Mouse (Mus musculus): ENCODE measurements around the gene Stat2.

Gene Stat2

DNA sequence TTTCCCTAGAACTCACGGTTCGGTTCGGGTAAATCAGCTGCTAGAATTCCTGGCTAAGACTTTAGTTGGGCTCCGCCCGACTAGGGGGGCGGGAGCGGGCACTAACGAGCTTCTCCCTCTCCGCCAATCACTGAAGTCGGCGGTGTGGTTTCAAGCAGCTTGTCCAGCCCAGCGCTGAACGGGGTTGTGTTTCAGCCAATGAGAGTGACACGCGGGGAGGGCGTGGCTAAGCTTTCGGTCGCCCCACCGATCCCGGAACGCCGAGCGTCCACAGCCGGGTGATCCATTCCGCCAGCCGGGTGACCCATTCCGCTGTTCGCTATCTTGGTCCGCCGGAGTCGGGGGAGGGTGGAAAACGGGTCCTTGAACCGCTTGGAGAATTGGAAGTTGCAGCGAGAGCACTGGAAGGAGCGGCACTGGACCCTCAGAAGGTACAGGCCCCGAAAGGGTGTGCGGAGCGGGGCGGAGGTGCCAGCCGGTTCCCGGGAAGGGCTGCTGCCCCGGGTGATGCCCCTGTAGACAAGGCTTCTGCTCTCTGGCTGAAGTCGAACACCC lies at the start of gene Stat2:
Gene Stat2, plus strand, starts transcription at position 273 of the 555 bp plus-strand sequence.
- peak; percentile 94 to 95 for DNase-seq (ENCODE audit: low spot score in 2 of 2)

DNA sequence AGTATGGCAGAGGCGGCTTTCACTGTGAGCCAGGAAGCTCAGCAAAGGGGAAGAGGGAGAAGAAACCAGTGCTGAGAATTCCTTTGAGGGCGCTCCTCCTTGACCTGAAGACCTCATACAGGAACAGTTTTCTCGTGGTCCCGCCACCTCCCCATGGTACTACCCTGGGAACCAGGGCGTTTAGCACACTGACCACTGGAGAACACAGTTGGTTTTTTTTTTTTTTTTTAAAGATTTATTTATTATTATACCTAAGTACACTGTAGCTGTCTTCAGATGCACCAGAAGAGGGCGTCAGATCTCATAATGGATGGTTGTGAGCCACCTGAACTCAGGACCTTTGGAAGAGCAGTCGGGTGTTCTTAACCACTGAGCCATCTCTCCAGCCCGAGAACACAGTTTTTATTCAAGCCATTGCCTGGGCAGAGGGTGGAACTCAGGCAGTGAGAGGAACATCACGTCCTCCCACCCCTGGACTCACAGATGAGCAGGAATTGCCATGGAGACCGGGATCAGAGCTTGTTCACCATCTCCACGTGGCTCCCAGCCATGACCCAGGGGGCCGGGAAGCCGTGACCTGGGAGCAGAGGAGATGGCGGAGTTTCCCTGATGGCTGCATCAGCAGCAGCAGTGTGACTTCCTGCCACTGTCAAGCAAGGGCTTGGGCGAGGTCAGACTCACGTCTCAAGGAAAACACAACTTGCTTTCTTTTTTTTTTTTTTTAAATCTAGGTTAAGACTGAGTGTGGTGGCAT lies 48.6 kb upstream of the Stat2 start:
- no peak for DNase-seq (ENCODE audit: low spot score in 2 of 2)

GRCm38 (mm10) chr10:128225064-128225463 lies 45.3 kb upstream of the Stat2 start:
- DNase-seq (ENCODE audit: low spot score in 2 of 2) = no peak

- no peak for DNase-seq (ENCODE audit: low spot score in 2 of 2)
These were observed 44.8 kb upstream of the Stat2 start, which contains the start of gene Mip for GRCm38 (mm10) chr10:128225538-128225937. Mip (plus strand) TSS chr10:128225838.

DNA sequence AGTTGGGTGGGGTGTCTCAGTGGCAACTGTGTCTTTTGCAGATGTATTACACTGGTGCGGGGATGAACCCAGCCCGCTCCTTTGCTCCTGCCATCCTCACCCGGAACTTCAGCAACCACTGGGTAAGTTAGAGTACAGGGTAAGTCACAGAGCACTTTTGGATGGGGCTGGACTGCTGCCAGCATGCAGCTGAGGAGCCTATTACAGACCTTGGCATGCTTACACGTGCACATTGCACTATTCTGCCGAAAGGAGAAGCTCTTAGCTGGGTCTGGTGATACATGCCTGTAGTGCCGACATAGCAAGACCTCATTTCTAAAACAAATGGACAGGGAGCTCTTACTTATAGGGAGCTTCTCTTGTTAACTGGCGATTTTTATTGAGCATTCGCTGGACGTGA lies 42.8 kb upstream of the Stat2 start:
- no peak for DNase-seq (ENCODE audit: low spot score in 2 of 2)

DNA sequence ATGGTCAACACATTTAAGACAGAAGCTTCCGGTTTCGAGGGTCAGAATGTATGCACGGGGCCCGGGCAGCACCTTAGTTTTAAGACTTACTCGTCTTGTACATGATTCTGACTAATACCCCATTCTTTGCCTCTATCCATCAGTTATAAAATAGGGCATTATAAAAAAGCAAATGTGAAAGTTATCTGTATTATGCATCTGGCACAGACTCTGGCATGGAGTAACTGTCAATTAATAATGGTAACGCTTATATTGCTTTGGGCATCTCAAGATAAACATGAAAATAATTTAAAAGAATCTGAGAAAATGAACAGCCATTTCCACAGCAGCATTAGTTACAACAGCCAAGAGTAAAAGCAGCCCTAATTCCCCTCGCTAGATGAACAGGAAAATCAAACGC lies 42.4 kb upstream of the Stat2 start:
- no peak for DNase-seq (ENCODE audit: low spot score in 2 of 2)

GRCm38 (mm10) chr10:128230582-128230981 lies 39.8 kb upstream of the Stat2 start:
- no peak for DNase-seq (ENCODE audit: low spot score in 2 of 2)

- no peak for DNase-seq (ENCODE audit: low spot score in 2 of 2)
These were observed 39.2 kb upstream of the Stat2 start for GRCm38 (mm10) chr10:128231146-128231545.

DNA sequence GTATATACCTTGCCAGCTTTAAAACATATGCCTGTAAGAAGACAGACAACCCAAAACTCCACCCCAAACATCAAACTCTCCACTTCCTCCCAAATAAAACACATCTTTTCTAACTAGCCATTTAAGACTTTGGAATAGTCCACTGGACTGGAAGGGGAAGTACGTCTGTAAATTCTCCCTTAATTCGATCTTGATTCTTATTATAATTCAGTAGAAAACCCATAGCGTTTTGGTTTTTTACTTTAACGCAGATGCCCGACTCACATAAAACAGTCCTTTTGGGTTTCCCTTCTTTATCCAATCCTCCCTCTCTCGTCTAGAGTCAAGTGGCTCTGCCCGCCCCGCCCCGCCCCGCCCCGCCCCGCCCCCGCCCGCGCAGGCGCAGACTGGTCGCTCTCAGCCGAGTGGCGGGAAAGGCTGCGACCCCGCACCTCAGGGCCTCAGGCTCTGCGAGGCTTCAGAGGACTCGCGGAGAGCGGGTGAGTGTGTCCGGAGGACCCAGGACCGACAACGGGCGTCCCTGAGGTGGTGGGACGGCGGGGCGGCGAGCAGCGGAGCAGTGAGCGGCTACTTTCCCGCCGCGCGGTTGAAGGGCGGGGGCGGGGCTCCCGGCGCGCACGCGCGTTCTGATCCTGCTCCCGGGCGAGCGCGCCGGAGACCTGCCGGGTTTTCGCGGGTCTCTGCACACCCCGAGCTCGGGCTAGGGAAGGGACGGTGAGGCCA lies 38.5 kb upstream of the Stat2 start, which contains the start of gene Timeless:
Gene Timeless, plus strand, starts transcription at position 369 of the 723 bp plus-strand sequence.
- peak; percentile 56 to 82 for DNase-seq (ENCODE audit: low spot score in 2 of 2)

- peak; percentile 22 to 40 for DNase-seq (ENCODE audit: low spot score in 2 of 2)
These were observed 37.9 kb upstream of the Stat2 start for GRCm38 (mm10) chr10:128232420-128232985.

- no peak for DNase-seq (ENCODE audit: low spot score in 2 of 2)
These were observed 34.0 kb upstream of the Stat2 start for GRCm38 (mm10) chr10:128236321-128236720.

DNA sequence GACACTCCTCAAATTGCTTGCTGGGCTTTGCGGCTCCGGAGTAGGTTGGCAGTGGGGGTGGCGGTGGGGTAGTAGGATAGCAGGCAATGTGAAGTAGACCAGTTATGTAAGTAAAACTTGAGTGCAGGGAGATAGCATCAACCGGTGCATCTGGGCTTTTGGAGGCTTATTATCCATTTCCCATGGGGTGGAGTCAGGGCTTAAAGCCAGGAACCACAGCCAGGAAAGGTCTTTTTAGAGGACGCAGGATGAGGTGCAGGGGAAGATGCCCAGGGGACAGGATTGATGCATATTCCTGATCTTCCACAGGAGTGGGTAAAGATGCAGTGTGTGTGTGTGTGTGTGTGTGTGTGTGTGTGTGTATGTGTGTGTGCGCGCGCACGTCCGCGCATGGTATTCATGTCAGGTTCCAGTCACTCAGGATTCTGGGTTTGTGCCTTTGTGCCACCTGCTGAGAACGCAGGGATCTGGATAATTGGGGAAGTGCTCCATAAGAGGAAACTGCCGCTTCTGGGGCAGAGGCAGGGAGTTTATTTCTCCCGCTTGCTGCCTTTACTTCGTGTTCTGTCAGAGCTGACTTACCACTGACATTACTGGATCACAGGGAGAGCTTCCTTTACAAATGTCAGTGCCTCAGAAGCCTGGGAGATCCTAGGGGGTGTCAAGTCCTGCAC lies 32.4 kb upstream of the Stat2 start:
- DNase-seq (ENCODE audit: low spot score in 2 of 2) = no peak

DNA sequence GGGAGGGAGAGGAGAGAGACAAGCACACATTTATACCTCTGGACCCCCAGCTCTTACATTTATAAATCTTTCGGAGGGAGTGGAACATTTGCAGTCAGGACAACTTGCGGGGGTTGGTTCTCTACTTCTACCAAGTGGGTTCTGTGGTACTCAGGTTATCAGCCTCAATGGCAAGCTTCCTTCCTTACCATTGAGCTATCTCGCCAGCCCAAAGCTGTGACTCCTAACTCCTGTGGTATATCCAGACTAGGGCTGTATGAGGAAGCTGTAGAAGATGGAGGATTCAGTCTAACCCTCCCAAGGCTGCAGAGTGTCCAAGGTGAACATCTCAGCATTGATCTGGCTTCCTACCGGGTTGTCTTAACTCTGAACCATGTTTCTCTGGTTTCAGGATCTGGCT lies 31.2 kb upstream of the Stat2 start:
- no peak for DNase-seq (ENCODE audit: low spot score in 2 of 2)

DNA sequence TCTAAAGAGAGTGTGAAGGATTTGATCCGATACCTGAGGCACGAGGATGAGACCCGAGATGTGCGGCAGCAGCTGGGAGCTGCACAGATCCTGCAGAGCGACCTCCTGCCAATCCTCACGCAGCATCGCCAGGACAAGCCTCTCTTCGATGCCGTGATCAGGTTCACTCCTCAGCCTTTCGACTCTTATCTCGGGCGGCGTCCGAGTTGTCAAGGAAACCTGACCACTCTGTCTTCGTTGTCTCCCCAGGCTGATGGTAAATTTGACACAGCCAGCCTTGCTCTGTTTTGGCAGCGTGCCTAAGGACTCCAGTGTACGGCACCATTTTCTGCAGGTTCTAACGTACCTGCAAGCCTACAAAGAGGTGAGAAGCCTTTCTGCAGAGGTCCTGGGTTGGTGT lies 30.2 kb upstream of the Stat2 start:
- DNase-seq (ENCODE audit: low spot score in 2 of 2) = no peak

DNA sequence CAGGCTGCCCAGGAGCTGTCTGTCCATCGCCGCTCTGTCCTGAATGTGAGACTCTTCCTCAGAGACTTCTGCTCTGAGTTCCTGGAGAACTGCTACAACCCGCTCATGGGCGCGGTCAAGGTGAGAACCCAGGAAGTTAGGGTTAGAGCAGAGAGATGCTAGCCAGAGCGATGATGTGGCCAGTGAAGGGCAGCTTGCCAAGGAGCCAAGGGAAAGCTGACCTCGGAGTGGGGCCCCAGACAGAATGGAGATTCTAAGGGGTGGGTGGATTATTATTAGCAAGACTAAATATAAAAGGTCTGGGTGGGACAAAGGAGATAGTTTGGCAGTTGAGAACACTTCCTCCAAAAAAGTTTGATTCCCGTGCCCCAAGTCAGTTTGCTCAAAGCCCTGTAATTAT lies 27.1 kb upstream of the Stat2 start:
- DNase-seq (ENCODE audit: low spot score in 2 of 2) = no peak

- DNase-seq (ENCODE audit: low spot score in 2 of 2) = no peak
These were observed 26.2 kb upstream of the Stat2 start for GRCm38 (mm10) chr10:128244121-128244520.

- no peak for DNase-seq (ENCODE audit: low spot score in 2 of 2)
These were observed 23.2 kb upstream of the Stat2 start for GRCm38 (mm10) chr10:128247020-128247732.

DNA sequence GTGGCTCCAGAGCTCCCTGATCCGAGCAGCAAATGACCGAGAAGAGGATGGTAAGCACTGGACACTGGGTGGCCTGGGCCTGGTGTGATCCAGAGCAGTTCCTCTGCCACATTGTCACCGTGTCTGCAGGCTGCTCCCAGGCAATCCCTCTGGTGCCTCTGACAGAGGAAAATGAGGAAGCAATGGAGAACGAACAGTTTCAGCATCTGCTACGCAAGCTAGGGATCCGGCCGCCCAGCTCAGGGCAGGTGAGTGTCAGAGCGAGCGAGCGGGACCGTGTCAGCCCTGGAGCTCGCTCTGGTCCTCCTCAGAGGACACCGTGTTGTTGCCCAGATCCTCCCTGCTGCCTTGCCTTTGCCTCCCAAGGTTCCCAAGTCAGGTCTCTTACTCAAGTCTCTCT lies 19.8 kb upstream of the Stat2 start:
- DNase-seq (ENCODE audit: low spot score in 2 of 2) = no peak

DNA sequence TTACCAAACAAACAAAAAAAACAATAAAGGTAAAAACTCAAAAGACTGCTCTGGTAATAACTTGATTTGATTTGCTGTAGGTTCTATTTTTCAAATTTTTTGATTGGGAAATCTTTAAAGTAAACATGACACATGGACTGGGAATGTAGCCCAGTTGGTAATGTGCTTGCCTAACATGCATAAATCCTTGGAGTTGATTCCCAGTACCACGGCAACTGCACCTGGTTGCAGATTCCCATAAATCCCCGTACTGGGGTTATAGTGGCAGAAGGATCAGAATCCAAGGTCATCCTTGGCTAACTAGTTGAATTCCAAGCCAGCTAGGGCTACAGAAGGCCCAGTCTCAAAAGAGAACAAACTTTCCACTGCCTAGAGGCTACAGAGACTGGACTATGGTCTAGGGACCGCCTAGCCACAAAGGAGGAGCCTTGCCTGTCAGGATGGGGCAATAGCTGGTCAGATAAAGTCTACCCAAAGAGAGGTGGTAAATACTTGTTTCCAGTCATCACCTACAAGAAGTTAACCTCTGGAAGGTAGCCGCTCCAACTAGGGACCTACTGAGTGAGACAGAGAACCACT lies 16.6 kb upstream of the Stat2 start, which contains the start of gene Apon:
Gene Apon, plus strand, starts transcription at position 420 of the 579 bp plus-strand sequence.
- DNase-seq (ENCODE audit: low spot score in 2 of 2) = no peak

- DNase-seq (ENCODE audit: low spot score in 2 of 2) = no peak
These were observed 14.4 kb upstream of the Stat2 start for GRCm38 (mm10) chr10:128255925-128256324.

DNA sequence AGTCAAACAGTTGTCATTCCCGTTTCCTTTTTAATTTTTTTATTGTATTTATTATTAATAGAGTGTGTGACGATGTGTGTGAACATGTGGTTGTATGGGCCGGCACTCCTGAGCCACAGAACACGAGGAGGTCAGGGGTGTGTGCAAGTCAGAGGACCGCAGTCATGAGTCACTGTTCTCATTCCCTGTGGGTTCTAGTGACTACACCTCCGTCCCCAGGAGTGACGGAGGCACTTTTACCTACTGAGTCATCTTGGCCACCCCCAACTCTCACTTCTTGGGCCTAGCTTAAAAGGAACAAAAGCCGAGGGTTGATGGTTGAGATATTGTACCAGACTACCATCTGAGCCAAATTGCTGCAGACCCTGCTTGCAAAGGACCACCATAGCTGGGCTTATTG lies 14.0 kb upstream of the Stat2 start:
- DNase-seq (ENCODE audit: low spot score in 2 of 2) = no peak

All from frontal cortex, postnatal 14 days (tissue).